Mouse (Mus musculus) CH12.LX (cell line): ENCODE data around the gene Zbtb37. TPM values are rescaled to one million over a fixed set of nuclear protein-coding genes. Genes with fewer than 3 reads are reported as not detected.

Source experiments
- DNase-seq: peaks from one replicate; pipeline ENCODE4 v3.0.0-alpha.2; 2013; ENCODE audit errors: extremely low read depth
- H3K27ac ChIP-seq: 2 replicates; pipeline ENCODE4 v1.5.1; 2012; ENCODE audit warnings: low read depth, mild to moderate bottlenecking, control low read depth, moderate library complexity; ENCODE audit not compliant: insufficient read depth
- H3K27me3 ChIP-seq: replicated peaks from 2 replicates; pipeline ENCODE3; 2012; ENCODE audit warnings: inconsistent platforms
- H3K36me3 ChIP-seq, 2 experiments: replicated peaks in 1 of 2; 2 replicates each; pipeline versions ENCODE3 to v1.6.1; 2012; ENCODE audit warnings: inconsistent platforms in 1 of 2, low read length in 1 of 2, mild to moderate bottlenecking in 1 of 2, mixed read lengths in 1 of 2, moderate library complexity in 1 of 2; ENCODE audit not compliant: control insufficient read depth in 1 of 2, insufficient read depth in 1 of 2
- H3K4me1 ChIP-seq, 2 experiments: 2 replicates each; pipeline ENCODE4 v1.6.1; 2012; ENCODE audit warnings: inconsistent platforms in 1 of 2, moderate library complexity in 1 of 2; ENCODE audit not compliant: insufficient read depth in 2 of 2, control insufficient read depth in 1 of 2
- H3K4me2 ChIP-seq: 2 replicates; pipeline ENCODE4 v1.6.1; 2012; ENCODE audit warnings: low read depth, mild to moderate bottlenecking, control low read depth; ENCODE audit not compliant: poor library complexity, insufficient read depth, severe bottlenecking
- H3K4me3 ChIP-seq, 3 experiments: fragments of 150-350 bp in 1 of 3; sonication (generic) in 1 of 3; replicated peaks in 1 of 3; 2 replicates each; pipeline versions ENCODE3 to v1.5.1; 2011 to 2012; ENCODE audit warnings: low read depth in 2 of 3, low read length in 2 of 3, mild to moderate bottlenecking in 2 of 3, moderate library complexity in 2 of 3, control low read depth in 1 of 3, improper control_type of control experiment in 1 of 3, inconsistent platforms in 1 of 3, mixed read lengths in 1 of 3; ENCODE audit not compliant: poor library complexity in 1 of 3
- H3K79me2 ChIP-seq: replicated peaks from 2 replicates; pipeline ENCODE4 v1.6.1; 2012; ENCODE audit warnings: mild to moderate bottlenecking, moderate library complexity; ENCODE audit not compliant: control insufficient read depth, poor library complexity, insufficient read depth, severe bottlenecking; ENCODE audit errors: extremely low read depth
- H3K9ac ChIP-seq: 2 replicates; pipeline ENCODE4 v1.6.1; 2012; ENCODE audit warnings: low read depth, mild to moderate bottlenecking, control low read depth, moderate library complexity; ENCODE audit not compliant: insufficient read depth
- H3K9me3 ChIP-seq: replicated peaks from 2 replicates; pipeline ENCODE3; 2012; ENCODE audit warnings: low read length, inconsistent platforms, mixed read lengths
- CHD1 ChIP-seq: IDR thresholded peaks from 2 replicates; pipeline ENCODE4 v1.6.1; 2012; ENCODE audit warnings: low read depth, low read length, improper control_type of control experiment, inconsistent platforms
- CHD2 ChIP-seq: IDR thresholded peaks from 2 replicates; pipeline ENCODE4 v1.6.1; 2011; ENCODE audit warnings: low read length, improper control_type of control experiment
- E2F4 ChIP-seq: IDR thresholded peaks from 2 replicates; pipeline ENCODE4 v1.6.1; 2011; ENCODE audit warnings: low read depth, low read length, improper control_type of control experiment; ENCODE audit not compliant: insufficient replicate concordance
- ELF1 ChIP-seq: IDR thresholded peaks from 2 replicates; pipeline ENCODE4 v1.6.1; 2014; ENCODE audit warnings: low read depth, mild to moderate bottlenecking, inconsistent platforms, low read length, improper control_type of control experiment
- ETS1 ChIP-seq: conservative IDR thresholded peaks from 2 replicates; pipeline ENCODE4 v1.6.1; 2012; ENCODE audit warnings: low read depth, mild to moderate bottlenecking, inconsistent platforms, low read length, improper control_type of control experiment, moderate library complexity
- HCFC1 ChIP-seq: IDR thresholded peaks from 2 replicates; pipeline ENCODE4 v1.6.1; 2012; ENCODE audit warnings: low read depth, mild to moderate bottlenecking, inconsistent platforms, low read length, improper control_type of control experiment
- JUND ChIP-seq: conservative IDR thresholded peaks from 2 replicates; pipeline ENCODE4 v1.6.1; 2011; ENCODE audit warnings: low read depth, low read length, improper control_type of control experiment
- KAT2A ChIP-seq: IDR thresholded peaks from 2 replicates; pipeline ENCODE4 v1.6.1; 2012; ENCODE audit warnings: low read length, improper control_type of control experiment, inconsistent platforms; ENCODE audit not compliant: insufficient replicate concordance
- MAFK ChIP-seq: IDR thresholded peaks from 2 replicates; pipeline ENCODE4 v1.6.1; 2011; ENCODE audit warnings: low read length, improper control_type of control experiment; ENCODE audit not compliant: insufficient replicate concordance
- MAX ChIP-seq: IDR thresholded peaks from 2 replicates; pipeline ENCODE4 v1.6.1; 2011; ENCODE audit warnings: low read length, improper control_type of control experiment
- MEF2A ChIP-seq: IDR thresholded peaks from 2 replicates; pipeline ENCODE4 v1.6.1; 2014; ENCODE audit warnings: low read depth, mild to moderate bottlenecking, inconsistent platforms, low read length, improper control_type of control experiment, borderline replicate concordance
- MXI1 ChIP-seq: IDR thresholded peaks from 2 replicates; pipeline ENCODE4 v1.6.1; 2011; ENCODE audit warnings: mild to moderate bottlenecking, low read depth, low read length, improper control_type of control experiment
- MYC ChIP-seq: IDR thresholded peaks from 2 replicates; pipeline ENCODE4 v1.6.1; 2011; ENCODE audit warnings: low read depth, mild to moderate bottlenecking, improper control_type of control experiment, low read length
- NELFE ChIP-seq: IDR thresholded peaks from 2 replicates; pipeline ENCODE4 v1.6.1; 2011; ENCODE audit warnings: low read depth, low read length, improper control_type of control experiment
- NRF1 ChIP-seq: IDR thresholded peaks from 2 replicates; pipeline ENCODE4 v1.6.1; 2014; ENCODE audit warnings: low read depth, mild to moderate bottlenecking, inconsistent platforms, low read length, improper control_type of control experiment, moderate library complexity
- PAX5 ChIP-seq: IDR thresholded peaks from 2 replicates; pipeline ENCODE4 v1.6.1; 2012; ENCODE audit warnings: low read length, inconsistent platforms, mixed read lengths
- POLR2A ChIP-seq: IDR thresholded peaks from 2 replicates; pipeline ENCODE4 v1.6.1; 2011; ENCODE audit warnings: low read depth, mild to moderate bottlenecking, improper control_type of control experiment, low read length
- POLR2AphosphoS2 ChIP-seq: IDR thresholded peaks from 2 replicates; pipeline ENCODE4 v1.6.1; 2011; ENCODE audit warnings: low read depth, low read length, improper control_type of control experiment
- RAD21 ChIP-seq: IDR thresholded peaks from 2 replicates; pipeline ENCODE4 v1.6.1; 2011; ENCODE audit warnings: low read depth, mild to moderate bottlenecking, low read length, improper control_type of control experiment, moderate library complexity
- TBP ChIP-seq: conservative IDR thresholded peaks from 2 replicates; pipeline ENCODE4 v1.6.1; 2011; ENCODE audit warnings: low read depth, low read length, improper control_type of control experiment
- TCF12 ChIP-seq: IDR thresholded peaks from 2 replicates; pipeline ENCODE4 v1.6.1; 2014; ENCODE audit warnings: low read depth, mild to moderate bottlenecking, inconsistent platforms, low read length, improper control_type of control experiment
- UBTF ChIP-seq: IDR thresholded peaks from 2 replicates; pipeline ENCODE4 v1.6.1; 2012; ENCODE audit warnings: low read depth, mild to moderate bottlenecking, inconsistent platforms, low read length, improper control_type of control experiment, moderate library complexity
- USF1 ChIP-seq: IDR thresholded peaks from 2 replicates; pipeline ENCODE4 v1.6.1; 2014; ENCODE audit warnings: low read depth, mild to moderate bottlenecking, inconsistent platforms, low read length, improper control_type of control experiment
- USF2 ChIP-seq: conservative IDR thresholded peaks from 2 replicates; pipeline ENCODE4 v1.6.1; 2011; ENCODE audit warnings: low read depth, low read length, improper control_type of control experiment
- ZC3H11A ChIP-seq: IDR thresholded peaks from 2 replicates; pipeline ENCODE4 v1.6.1; 2012; ENCODE audit warnings: low read depth, mild to moderate bottlenecking, inconsistent platforms, low read length, improper control_type of control experiment
- ZMIZ1 ChIP-seq: IDR thresholded peaks from 2 replicates; pipeline ENCODE4 v1.6.1; 2012; ENCODE audit warnings: low read depth, mild to moderate bottlenecking, inconsistent platforms, low read length, improper control_type of control experiment
- dilution Hi-C: fragments of 300-500 bp; cut with MboI; formaldehyde crosslinking; loops from 2 replicates; pipeline ENCODE4 v1.14.3; 2020; ENCODE audit warnings: low sequenced_read_pairs; ENCODE audit not compliant: extremely low pct_unique_long_range_greater_than_20kb, extremely low pct_ligation_motif_present
- in situ Hi-C: fragments of 300-500 bp; cut with MboI; formaldehyde crosslinking; loops from 3 replicates; pipeline ENCODE4 v1.14.3; 2019; ENCODE audit warnings: low sequenced_read_pairs, low pct_ligation_motif_present, low pct_unique_long_range_greater_than_20kb, mixed read lengths
- polyA plus RNA-seq: library from polyadenylated mRNA; unstranded; fragments of >175 nt; gene quantifications from 2 replicates; pipeline ENCODE4 v1.2.1, GENCODE M21; 2012; ENCODE audit warnings: low read depth; ENCODE audit not compliant: insufficient read length
- total RNA-seq, 2 experiments: library from RNA; depleted of rRNA; stranded (reverse); fragments of 300-350 nt in 1 of 2; fragments of >200 nt in 1 of 2; gene quantifications; 2 replicates each; pipeline ENCODE4 v1.2.3; 2012 to 2014

Zbtb37 gene
- total and polyA plus RNA-seq, 3 experiments: 4.5 to 4.8 (median 4.7) TPM

- no peak for TF ChIP-seq ZC3H11A
- TF ChIP-seq JUND: no peak
- no peak for TF ChIP-seq KAT2A
- no peak for TF ChIP-seq E2F4
- no peak; the same call in 1 of the 2 replicates for TF ChIP-seq MXI1
- TF ChIP-seq NRF1: no peak
- no peak for TF ChIP-seq MEF2A
- no peak for TF ChIP-seq NELFE
- 0 out of 2 replicates have a peak, but pooled peaks have one; percentile 32 for TF ChIP-seq ZMIZ1
- TF ChIP-seq PAX5: no peak
- no peak for TF ChIP-seq RAD21
- TF ChIP-seq USF2: no peak; the same call in 1 of the 2 replicates
Observed at GRCm38 (mm10) chr1:161037599-161037998, 3.0 kb upstream of the Zbtb37 start (continued).

- H3K27ac ChIP-seq: no peak overlapping the region
- H3K4me2 ChIP-seq: peak overlapping the region; percentile 97
- in situ Hi-C loops (no loop called here), dilution Hi-C loops (no loop called here)
- H3K27me3 ChIP-seq: no peaks in the 10 kb centered on the region
- peak overlapping the region; percentile 95 for H3K9ac ChIP-seq
- H3K36me3 ChIP-seq: peaks cover 42 to 58% of the 10 kb centered on the region in 2 experiments
- H3K79me2 ChIP-seq: peaks cover 25% of the 10 kb centered on the region
- TF ChIP-seq ZMIZ1: peak; percentile 10; the same call in 1 of the 2 replicates
- TF ChIP-seq NELFE: no peak
- TF ChIP-seq E2F4: no peak
- 0 out of 2 replicates have a peak, but pooled peaks have one; percentile 2 for TF ChIP-seq ETS1
- TF ChIP-seq POLR2A: 0 out of 2 replicates have a peak, but pooled peaks have one; percentile 16
- TF ChIP-seq TBP: 0 out of 2 replicates have a peak, but pooled peaks have one; percentile 3
- TF ChIP-seq, all 38 proteins: peak for 4
- H3K4me1 ChIP-seq: peaks cover 0 to 31% of the 10 kb centered on the region in 2 experiments; a peak in 3 of 4 replicates
- peak; percentile 31 for DNase-seq
- peak overlapping the region; percentile 66 to 95 (median 78) for H3K4me3 ChIP-seq
- H3K9me3 ChIP-seq: no peaks in the 10 kb centered on the region
Observed at GRCm38 (mm10) chr1:161037026-161037425, 2.4 kb upstream of the Zbtb37 start.

- peak overlapping the region; percentile 97 for H3K4me2 ChIP-seq
Observed at GRCm38 (mm10) chr1:161036411-161036841, 1.8 kb upstream of the Zbtb37 start.

More at GRCm38 (mm10) chr1:161036411-161036841, 1.8 kb upstream of the Zbtb37 start:
- peak overlapping the region; percentile 66 to 95 (median 78) for H3K4me3 ChIP-seq
- H3K79me2 ChIP-seq: peaks cover 25% of the 10 kb centered on the region
- DNase-seq: peak; percentile 53
- peak overlapping the region; percentile 95 for H3K9ac ChIP-seq
- H3K4me1 ChIP-seq: peaks cover 0 to 37% of the 10 kb centered on the region in 2 experiments; a peak in 3 of 4 replicates
- H3K27me3 ChIP-seq: no peaks in the 10 kb centered on the region
- H3K27ac ChIP-seq: peak overlapping the region; percentile 86
- no peaks in the 10 kb centered on the region for H3K9me3 ChIP-seq
- in situ Hi-C loops: no loop called here
- TF ChIP-seq TCF12: 0 out of 2 replicates have a peak, but pooled peaks have one; percentile 10
- no peak for TF ChIP-seq HCFC1
- no peak for TF ChIP-seq KAT2A
- TF ChIP-seq ZMIZ1: peak; percentile 43; the same call in 1 of the 2 replicates
- TF ChIP-seq TBP: 0 out of 2 replicates have a peak, but pooled peaks have one; percentile 11
- TF ChIP-seq ETS1: 0 out of 2 replicates have a peak, but pooled peaks have one; percentile 5
- peak; percentile 82 for TF ChIP-seq POLR2AphosphoS2
- TF ChIP-seq MAX: peak; percentile 95
- no peak for TF ChIP-seq CHD2
- peak; percentile 79; the same call in 1 of the 2 replicates for TF ChIP-seq MAFK
- peak; percentile 77; the same call in 1 of the 2 replicates for TF ChIP-seq CHD1
- TF ChIP-seq USF1: 0 out of 2 replicates have a peak, but pooled peaks have one; percentile 18
- TF ChIP-seq ELF1: no peak
- TF ChIP-seq UBTF: 0 out of 2 replicates have a peak, but pooled peaks have one; percentile 68
- TF ChIP-seq PAX5: no peak
- TF ChIP-seq ZC3H11A: no peak
- peak; percentile 56; the same call in 1 of the 2 replicates for TF ChIP-seq POLR2A
- peak; percentile 98 for TF ChIP-seq MYC
- TF ChIP-seq MXI1: peak; percentile 84; the same call in 1 of the 2 replicates
- dilution Hi-C loops: no loop called here
- H3K36me3 ChIP-seq: peaks cover 47 to 59% of the 10 kb centered on the region in 2 experiments
